Mouse (Mus musculus): ENCODE measurements around the gene Hist1h2ah. TPM values are rescaled to one million over a fixed set of nuclear protein-coding genes. Genes with fewer than 3 reads are reported as not detected.
"Not testable (repeated sequence)": the region's sequence is repeated elsewhere in the genome, so short reads cannot be mapped to it uniquely, and the experiment has no call there.

Gene Hist1h2ah
- polyA plus RNA-seq (2015; fragmentation: Nextera tagmentation; extraction: Ambion mirVana) = not detected in 2 replicates

DNA sequence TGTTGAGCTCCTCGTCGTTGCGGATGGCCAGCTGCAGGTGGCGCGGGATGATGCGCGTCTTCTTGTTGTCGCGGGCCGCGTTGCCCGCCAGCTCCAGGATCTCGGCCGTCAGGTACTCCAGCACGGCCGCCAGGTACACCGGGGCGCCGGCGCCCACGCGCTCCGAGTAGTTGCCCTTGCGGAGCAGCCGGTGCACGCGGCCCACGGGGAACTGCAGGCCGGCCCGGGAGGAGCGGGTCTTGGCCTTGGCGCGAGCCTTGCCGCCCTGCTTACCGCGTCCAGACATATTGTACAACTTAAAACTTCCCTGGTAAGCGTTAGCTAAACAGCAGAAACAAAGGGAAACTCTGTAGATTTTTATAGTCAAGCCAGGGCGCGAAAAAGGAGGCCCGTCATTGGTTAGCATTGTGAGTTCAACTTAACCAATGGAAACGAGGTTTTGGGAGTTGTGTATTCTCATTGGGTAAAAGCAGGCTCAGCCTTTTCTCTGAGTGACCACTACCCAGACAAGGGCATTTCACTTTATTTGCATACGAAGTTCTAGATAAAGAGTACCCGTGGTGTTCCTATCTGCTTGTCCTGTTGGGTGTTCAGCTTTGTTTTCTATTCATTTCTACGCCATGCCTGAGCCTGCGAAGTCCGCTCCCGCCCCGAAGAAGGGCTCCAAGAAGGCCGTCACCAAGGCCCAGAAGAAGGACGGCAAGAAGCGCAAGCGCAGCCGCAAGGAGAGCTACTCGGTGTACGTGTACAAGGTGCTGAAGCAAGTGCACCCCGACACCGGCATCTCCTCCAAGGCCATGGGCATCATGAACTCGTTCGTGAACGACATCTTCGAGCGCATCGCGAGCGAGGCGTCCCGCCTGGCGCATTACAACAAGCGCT, at the start of gene Hist1h2ah, which contains the start of gene Hist1h2bk:
Hist1h2ah (minus strand) TSS at position 302 of the 882 bp plus-strand sequence.
Hist1h2bk (plus strand) TSS at position 604 of the 882 bp plus-strand sequence.
- peak within 1 kb of the TSS; percentile 77 for H3K4me2 ChIP-seq (ENCODE audit: low read length)
- H3K27ac ChIP-seq (ENCODE audit: low read depth, low read length) = peak within 1 kb of the TSS; percentile 51; the same call in 1 of the 2 replicates
- WGBS = 0% methylated on average over 22 of the region's 69 CpGs
- peak within 1 kb of the TSS; percentile 54 for H3K9ac ChIP-seq (ENCODE audit: low read depth, low read length)
- ATAC-seq = peak; percentile 99
- not testable (repeated sequence) for H3K27me3 ChIP-seq (replicated peaks; ENCODE audit: control insufficient read depth, insufficient read depth, low read length); H3K9me3 ChIP-seq (ENCODE audit: control insufficient read depth, low read length); H3K36me3 ChIP-seq (ENCODE audit: control insufficient read depth, insufficient read depth, low read length)
- H3K4me3 ChIP-seq (ENCODE audit: low read length) = peak within 1 kb of the TSS; percentile 45
- H3K4me1 ChIP-seq (ENCODE audit: control insufficient read depth, insufficient read depth, low read depth, low read length) = peaks cover 15% of the 10 kb centered on the region

DNA sequence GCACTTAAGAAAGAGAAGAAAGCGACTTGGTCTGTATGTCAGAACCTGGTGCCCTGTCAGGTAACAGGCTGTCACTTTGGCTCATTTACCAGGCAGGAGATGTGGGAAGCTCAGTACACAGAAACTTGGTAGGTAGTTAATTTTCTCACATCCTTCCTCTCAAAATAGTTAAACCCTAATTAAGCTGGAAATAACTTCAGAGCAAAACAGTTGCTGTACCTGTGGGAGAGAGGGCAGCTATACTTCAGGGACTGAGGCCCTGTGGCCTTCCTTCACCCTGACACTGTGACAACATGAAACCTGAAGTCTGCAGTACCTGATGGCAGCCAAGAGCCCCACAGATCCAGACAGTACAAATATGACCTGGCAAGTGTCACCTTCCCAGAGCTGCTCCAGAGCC, 48.8 kb upstream of the Hist1h2ah start, which contains the start of gene Vmn1r188:
Vmn1r188 (plus strand) TSS at position 301 of the 400 bp plus-strand sequence.
- not testable (repeated sequence) for H3K27ac ChIP-seq (ENCODE audit: low read depth, low read length); H3K27me3 ChIP-seq (replicated peaks; ENCODE audit: control insufficient read depth, insufficient read depth, low read length); H3K4me1 ChIP-seq (ENCODE audit: control insufficient read depth, insufficient read depth, low read depth, low read length); H3K4me2 ChIP-seq (ENCODE audit: low read length); H3K9me3 ChIP-seq (ENCODE audit: control insufficient read depth, low read length); H3K36me3 ChIP-seq (ENCODE audit: control insufficient read depth, insufficient read depth, low read length); ATAC-seq; H3K9ac ChIP-seq (ENCODE audit: low read depth, low read length); H3K4me3 ChIP-seq (ENCODE audit: low read length)
- WGBS = 95% methylated on average over 1 of the region's 1 CpGs

GRCm38 (mm10) chr13:22063468-22063867, 28.1 kb upstream of the Hist1h2ah start:
- H3K27ac ChIP-seq (ENCODE audit: low read depth, low read length) = no peak overlapping the region
- no peak overlapping the region for H3K4me3 ChIP-seq (ENCODE audit: low read length)
- no peaks in the 10 kb centered on the region for H3K4me1 ChIP-seq (ENCODE audit: control insufficient read depth, insufficient read depth, low read depth, low read length)
- H3K27me3 ChIP-seq (replicated peaks; ENCODE audit: control insufficient read depth, insufficient read depth, low read length) = no peaks in the 10 kb centered on the region
- WGBS = 72% methylated on average over 1 of the region's 1 CpGs
- ATAC-seq = no peak
- no peak overlapping the region for H3K4me2 ChIP-seq (ENCODE audit: low read length)
- H3K9ac ChIP-seq (ENCODE audit: low read depth, low read length) = no peak overlapping the region
- no peaks in the 10 kb centered on the region for H3K36me3 ChIP-seq (ENCODE audit: control insufficient read depth, insufficient read depth, low read length)
- no peaks in the 10 kb centered on the region; the same call in 1 of the 2 replicates for H3K9me3 ChIP-seq (ENCODE audit: control insufficient read depth, low read length)

DNA sequence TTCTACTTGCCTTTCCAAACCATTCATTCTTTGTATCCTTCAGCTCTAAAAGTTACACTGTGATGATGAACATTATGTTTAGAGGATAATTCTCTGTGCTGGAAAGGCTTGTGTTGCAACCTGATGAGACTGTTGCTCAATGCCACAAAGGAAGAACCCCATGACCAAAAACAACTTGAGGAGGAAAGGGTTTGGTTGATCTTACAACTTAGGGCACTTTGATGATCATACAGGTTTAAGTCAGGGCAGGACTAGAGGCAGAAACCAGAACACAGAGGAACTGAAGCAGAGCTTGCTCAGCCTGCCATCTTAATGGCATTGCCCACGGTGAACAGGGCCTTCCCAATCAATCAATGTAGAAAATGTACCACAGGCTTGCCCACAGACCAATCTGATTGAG, 26.1 kb upstream of the Hist1h2ah start:
- no peak overlapping the region for H3K9ac ChIP-seq (ENCODE audit: low read depth, low read length)
- H3K9me3 ChIP-seq (ENCODE audit: control insufficient read depth, low read length) = no peaks in the 10 kb centered on the region; the same call in 1 of the 2 replicates
- H3K36me3 ChIP-seq (ENCODE audit: control insufficient read depth, insufficient read depth, low read length) = no peaks in the 10 kb centered on the region
- WGBS = 94% methylated on average over 1 of the region's 1 CpGs
- H3K27me3 ChIP-seq (replicated peaks; ENCODE audit: control insufficient read depth, insufficient read depth, low read length) = no peaks in the 10 kb centered on the region
- ATAC-seq = no peak
- H3K4me1 ChIP-seq (ENCODE audit: control insufficient read depth, insufficient read depth, low read depth, low read length) = no peaks in the 10 kb centered on the region
- no peak overlapping the region for H3K4me3 ChIP-seq (ENCODE audit: low read length)
- H3K4me2 ChIP-seq (ENCODE audit: low read length) = no peak overlapping the region
- no peak overlapping the region for H3K27ac ChIP-seq (ENCODE audit: low read depth, low read length)

DNA sequence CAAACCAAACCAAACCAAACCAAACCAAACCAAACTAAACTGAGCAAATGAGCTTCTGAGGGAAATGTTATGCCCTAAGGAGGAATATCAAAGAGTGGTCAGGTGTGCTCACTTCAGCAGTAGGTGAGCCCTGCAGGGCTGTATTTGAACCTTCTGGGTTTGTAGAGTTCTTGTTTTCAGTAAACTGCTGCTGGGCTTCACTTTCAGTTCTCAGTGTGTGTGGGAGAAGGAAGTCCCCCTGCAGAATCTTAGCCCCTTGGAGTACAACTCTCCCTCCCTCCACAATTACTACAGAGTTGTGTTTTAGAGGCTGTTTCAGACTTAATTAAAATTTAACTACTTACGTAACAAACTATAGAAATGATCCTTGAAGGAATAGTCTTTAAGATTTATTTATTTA, 18.4 kb upstream of the Hist1h2ah start:
- H3K4me1 ChIP-seq (ENCODE audit: control insufficient read depth, insufficient read depth, low read depth, low read length) = no peaks in the 10 kb centered on the region
- no peaks in the 10 kb centered on the region for H3K36me3 ChIP-seq (ENCODE audit: control insufficient read depth, insufficient read depth, low read length)
- H3K27ac ChIP-seq (ENCODE audit: low read depth, low read length) = no peak overlapping the region
- H3K4me3 ChIP-seq (ENCODE audit: low read length) = no peak overlapping the region
- H3K9me3 ChIP-seq (ENCODE audit: control insufficient read depth, low read length) = no peaks in the 10 kb centered on the region
- H3K4me2 ChIP-seq (ENCODE audit: low read length) = no peak overlapping the region
- 94% methylated on average over 1 of the region's 1 CpGs for WGBS
- no peak for ATAC-seq
- no peaks in the 10 kb centered on the region for H3K27me3 ChIP-seq (replicated peaks; ENCODE audit: control insufficient read depth, insufficient read depth, low read length)
- H3K9ac ChIP-seq (ENCODE audit: low read depth, low read length) = no peak overlapping the region

- Histone ChIP-seq H3K4me1 (ENCODE audit: control insufficient read depth, insufficient read depth, low read depth, low read length) (no peaks in the 10 kb centered on the region), H3K9ac (ENCODE audit: low read depth, low read length) (peak overlapping the region; percentile 67), H3K4me2 (ENCODE audit: low read length) (peak overlapping the region; percentile 69), H3K9me3 (ENCODE audit: control insufficient read depth, low read length) (no peaks in the 10 kb centered on the region), H3K36me3 (ENCODE audit: control insufficient read depth, insufficient read depth, low read length) (no peaks in the 10 kb centered on the region), H3K27ac (ENCODE audit: low read depth, low read length) (peak overlapping the region; percentile 88), H3K27me3 (replicated peaks; ENCODE audit: control insufficient read depth, insufficient read depth, low read length) (no peaks in the 10 kb centered on the region), H3K4me3 (ENCODE audit: low read length) (peak overlapping the region; percentile 59)
- peak; percentile 41; the same call in 1 of the 2 replicates for ATAC-seq
- WGBS = 15% methylated on average over 5 of the region's 5 CpGs
These were observed 16.1 kb upstream of the Hist1h2ah start for GRCm38 (mm10) chr13:22051523-22051859.

- no peaks in the 10 kb centered on the region for H3K27me3 ChIP-seq (replicated peaks; ENCODE audit: control insufficient read depth, insufficient read depth, low read length)
- peak overlapping the region; percentile 88 for H3K27ac ChIP-seq (ENCODE audit: low read depth, low read length)
- WGBS = under 1% methylated on average over 52 of the region's 52 CpGs
- ATAC-seq = peak; percentile 98
- H3K4me3 ChIP-seq (ENCODE audit: low read length) = peak overlapping the region; percentile 59
- no peaks in the 10 kb centered on the region for H3K36me3 ChIP-seq (ENCODE audit: control insufficient read depth, insufficient read depth, low read length)
- H3K4me1 ChIP-seq (ENCODE audit: control insufficient read depth, insufficient read depth, low read depth, low read length) = no peaks in the 10 kb centered on the region
- H3K9ac ChIP-seq (ENCODE audit: low read depth, low read length) = peak overlapping the region; percentile 67
- no peaks in the 10 kb centered on the region for H3K9me3 ChIP-seq (ENCODE audit: control insufficient read depth, low read length)
- H3K4me2 ChIP-seq (ENCODE audit: low read length) = peak overlapping the region; percentile 69
These were observed 15.5 kb upstream of the Hist1h2ah start for GRCm38 (mm10) chr13:22050591-22051522.

GRCm38 (mm10) chr13:22049737-22050440, 14.5 kb upstream of the Hist1h2ah start:
- peak overlapping the region; percentile 59 for H3K4me3 ChIP-seq (ENCODE audit: low read length)
- under 1% methylated on average over 14 of the region's 14 CpGs for WGBS
- no peaks in the 10 kb centered on the region for H3K36me3 ChIP-seq (ENCODE audit: control insufficient read depth, insufficient read depth, low read length)
- peak overlapping the region; percentile 69 for H3K4me2 ChIP-seq (ENCODE audit: low read length)
- peak overlapping the region; percentile 79 for H3K27ac ChIP-seq (ENCODE audit: low read depth, low read length)
- no peaks in the 10 kb centered on the region for H3K27me3 ChIP-seq (replicated peaks; ENCODE audit: control insufficient read depth, insufficient read depth, low read length)
- no peaks in the 10 kb centered on the region for H3K9me3 ChIP-seq (ENCODE audit: control insufficient read depth, low read length)
- H3K4me1 ChIP-seq (ENCODE audit: control insufficient read depth, insufficient read depth, low read depth, low read length) = no peaks in the 10 kb centered on the region
- peak overlapping the region; percentile 67 for H3K9ac ChIP-seq (ENCODE audit: low read depth, low read length)
- peak; percentile 37 for ATAC-seq

Data from hindbrain, embryonic 16.5 days (tissue).